Mouse (Mus musculus) kidney, adult 2 months (tissue): Measurements from ENCODE around the gene Retnlb.

Experiments used
- CTCF ChIP-seq: fragments of 200-500 bp; conservative IDR thresholded peaks from 2 replicates; pipeline ENCODE4 v1.5.1; 2011; ENCODE audit warnings: low read depth, mild to moderate bottlenecking, control low read depth, low read length, moderate library complexity, mixed read lengths; ENCODE audit not compliant: insufficient read depth, insufficient read length
- POLR2A ChIP-seq: fragments of 200-500 bp; IDR thresholded peaks from one replicate; pipeline ENCODE4 v1.6.1; 2011; ENCODE audit warnings: low read depth, low read length, control low read depth

DNA sequence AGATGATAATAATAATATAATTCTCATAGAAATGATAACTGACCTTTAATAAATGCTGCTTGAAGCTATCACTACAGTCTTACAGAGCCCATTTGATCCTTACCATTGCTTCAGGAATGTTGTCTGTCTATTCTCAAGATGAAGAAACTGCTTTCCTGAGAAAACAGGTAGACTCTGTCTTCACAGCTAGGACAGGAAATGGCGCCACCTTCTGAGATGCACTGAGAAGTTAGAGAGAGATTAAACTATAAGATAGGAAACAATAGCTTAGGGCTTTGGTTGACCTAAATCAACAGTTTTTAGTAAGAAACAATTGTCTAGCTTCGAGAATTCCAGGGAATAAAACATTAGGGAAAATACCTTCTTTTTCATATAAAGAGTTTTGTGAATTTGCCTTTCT, 7.3 kb upstream of the Retnlb start:
- TF ChIP-seq CTCF (no peak), POLR2A (no peak)
